Mouse (Mus musculus) heart, embryonic 12.5 days (tissue): ENCODE data around the gene Notum. TPM values are rescaled to one million over a fixed set of nuclear protein-coding genes. Genes with fewer than 3 reads are reported as not detected.
A peak's percentile ranks its signal among the peaks of the same experiment; 100 is the strongest.

Experiments
- ATAC-seq: fragments of 200-750 bp; cut with Nextera tagmentation; 2 replicates; pipeline ENCODE4 v1.8.0; 2017; ENCODE audit warnings: moderate TSS enrichment, moderate library complexity; ENCODE audit not compliant: insufficient number of reproducible peaks, low FRiP score
- H3K27ac ChIP-seq: fragments of 300-500 bp; sonication (generic); 2 replicates; pipeline ENCODE4 v1.5.1; 2016; ENCODE audit warnings: mild to moderate bottlenecking, moderate library complexity; ENCODE audit not compliant: poor library complexity, severe bottlenecking
- H3K27me3 ChIP-seq: fragments of 300-500 bp; sonication (generic); replicated peaks from 2 replicates; pipeline ENCODE4 v1.6.1; 2016; ENCODE audit warnings: mild to moderate bottlenecking, moderate library complexity
- H3K36me3 ChIP-seq: fragments of 300-500 bp; sonication (generic); 2 replicates; pipeline ENCODE4 v1.6.1; 2016; ENCODE audit warnings: mild to moderate bottlenecking, moderate library complexity
- H3K4me1 ChIP-seq: fragments of 300-500 bp; sonication (generic); replicated peaks from 2 replicates; pipeline ENCODE4 v1.6.1; 2016; ENCODE audit warnings: mild to moderate bottlenecking
- H3K4me2 ChIP-seq: fragments of 300-500 bp; sonication (generic); 2 replicates; pipeline ENCODE4 v1.6.1; 2016; ENCODE audit warnings: mild to moderate bottlenecking, moderate library complexity
- H3K4me3 ChIP-seq: fragments of 300-500 bp; sonication (generic); 2 replicates; pipeline ENCODE4 v1.5.1; 2016; ENCODE audit warnings: mild to moderate bottlenecking
- H3K9ac ChIP-seq: fragments of 300-500 bp; sonication (generic); 2 replicates; pipeline ENCODE4 v1.6.1; 2016; ENCODE audit warnings: mild to moderate bottlenecking, moderate library complexity
- H3K9me3 ChIP-seq: fragments of 300-500 bp; sonication (generic); replicated peaks from 2 replicates; pipeline ENCODE4 v1.6.1; 2016; ENCODE audit warnings: mild to moderate bottlenecking, moderate library complexity
- WGBS: fragments of 180-500 bp; shearing (Covaris S2); methylation state at CpG from one replicate; pipeline ENCODE4 v1.1.7; 2016; 5-methylcytosine and 5-hydroxymethylcytosine counted together
- polyA plus RNA-seq: library from polyadenylated mRNA; unstranded; fragments of >200 nt; fragmentation: Nextera tagmentation; extraction: Ambion mirVana; gene quantifications from 2 replicates; pipeline ENCODE4 v1.2.1, GENCODE M21; 2016

Notum gene
- polyA plus RNA-seq, 1 experiment from 2014 or later = 4.7 TPM

DNA sequence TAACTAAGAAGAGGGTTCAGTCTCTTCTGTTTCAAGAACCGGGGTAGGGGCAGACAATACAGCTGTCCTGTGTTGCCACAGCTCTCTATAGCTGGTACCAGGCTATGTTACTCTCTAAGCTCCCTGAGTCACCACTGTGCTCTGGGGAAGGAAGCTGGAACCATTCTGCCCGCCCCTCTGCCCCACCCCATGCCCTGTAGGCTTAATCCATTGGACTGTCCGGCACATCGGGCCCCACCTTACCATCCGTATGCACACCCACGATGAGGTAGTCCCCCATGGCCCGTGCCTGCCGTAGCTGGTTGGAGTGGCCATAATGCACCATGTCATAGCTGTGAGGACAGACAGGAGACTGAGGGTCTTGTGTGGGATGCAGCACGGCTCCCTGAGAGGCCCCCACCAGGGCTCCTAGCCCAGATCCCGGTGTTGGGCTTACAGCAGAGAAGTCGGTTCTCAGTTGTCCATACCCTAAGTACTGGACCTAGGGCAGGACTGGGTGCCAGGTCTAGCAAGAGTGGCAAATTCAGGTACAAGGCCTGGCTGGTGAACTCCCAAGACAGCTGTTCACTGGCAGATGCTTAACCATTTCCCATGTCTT lies 45.3 kb downstream of the Notum start:
- Histone ChIP-seq H3K4me3 (no peak overlapping the region), H3K9ac (peak overlapping the region; percentile 50; the same call in 1 of the 2 replicates), H3K27me3 (no peaks in the 10 kb centered on the region), H3K36me3 (peaks cover 71% of the 10 kb centered on the region), H3K27ac (no peak overlapping the region), H3K4me1 (peaks cover 27% of the 10 kb centered on the region), H3K9me3 (no peaks in the 10 kb centered on the region), H3K4me2 (no peak overlapping the region)
- no peak for ATAC-seq
- WGBS = 90% methylated on average over 11 of the region's 11 CpGs

DNA sequence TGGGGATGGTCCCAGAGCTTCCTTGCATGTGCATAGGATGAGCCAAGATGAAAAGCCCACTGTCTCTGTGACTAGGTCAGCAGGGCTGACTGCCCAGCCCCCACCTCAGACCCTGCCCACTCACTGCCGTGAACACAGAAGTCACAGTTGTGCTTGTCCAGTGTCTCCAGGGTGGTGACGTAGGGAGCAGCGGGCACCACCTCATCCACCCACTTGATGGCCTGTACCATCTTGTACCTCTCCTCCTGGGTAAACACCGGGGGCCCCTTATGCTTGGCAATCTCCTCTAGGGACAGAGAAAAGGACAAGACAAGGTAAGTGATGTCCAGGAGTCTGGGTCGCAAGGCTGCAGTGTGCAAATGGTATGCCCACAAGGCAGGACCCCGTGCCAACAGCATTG lies 45.8 kb downstream of the Notum start:
- WGBS = 95% methylated on average over 6 of the region's 6 CpGs
- no peak overlapping the region for H3K27ac ChIP-seq
- H3K27me3 ChIP-seq = no peaks in the 10 kb centered on the region
- H3K9me3 ChIP-seq = no peaks in the 10 kb centered on the region
- H3K4me2 ChIP-seq = no peak overlapping the region
- H3K4me3 ChIP-seq = no peak overlapping the region
- H3K4me1 ChIP-seq = peaks cover 27% of the 10 kb centered on the region
- ATAC-seq = no peak
- peaks cover 71% of the 10 kb centered on the region for H3K36me3 ChIP-seq
- H3K9ac ChIP-seq = no peak overlapping the region

DNA sequence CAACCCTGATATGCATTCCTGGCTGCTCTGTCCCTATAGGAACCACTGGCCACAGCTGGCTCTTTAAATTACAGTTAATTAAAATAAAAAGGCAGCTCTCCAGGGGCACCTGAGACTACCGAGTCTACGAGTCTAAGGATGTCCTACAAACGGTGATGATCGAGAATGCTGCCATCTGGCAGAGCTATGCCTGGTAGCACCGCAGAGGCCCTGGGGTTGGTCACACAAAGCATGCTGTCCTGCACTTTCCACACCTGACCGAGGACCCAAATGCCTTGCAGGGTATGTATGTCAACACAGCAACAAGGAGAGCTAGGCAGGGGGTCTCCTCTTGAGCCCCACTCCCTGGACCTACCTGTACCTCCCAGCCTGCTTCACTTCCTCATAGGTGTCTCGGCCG lies 47.0 kb downstream of the Notum start:
- H3K36me3 ChIP-seq = peaks cover 67% of the 10 kb centered on the region

DNA sequence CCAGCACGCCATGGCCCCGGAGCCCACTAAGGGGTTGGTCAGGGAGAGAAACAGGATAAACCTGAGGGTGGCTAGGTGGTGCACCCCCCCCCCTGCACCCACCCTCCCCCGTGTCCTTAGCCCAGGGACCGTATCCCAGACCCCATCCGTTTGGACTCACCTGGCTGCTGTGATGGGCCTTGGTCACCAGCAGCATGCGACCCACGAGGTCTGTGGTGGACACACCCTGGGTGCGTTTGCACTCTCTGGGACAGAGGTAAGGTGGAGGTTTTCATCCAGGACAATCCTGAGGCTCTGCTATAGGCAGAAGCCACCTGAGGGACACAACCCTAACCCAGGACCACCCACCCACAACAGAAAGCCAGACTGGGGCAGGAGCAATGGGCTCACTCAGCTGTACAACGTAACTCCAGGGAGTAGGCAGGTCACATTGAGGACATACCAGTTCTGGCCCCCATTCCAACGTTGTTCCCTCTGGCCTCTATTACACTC lies 47.4 kb downstream of the Notum start:
- Histone ChIP-seq H3K9ac (no peak overlapping the region), H3K4me2 (no peak overlapping the region), H3K27ac (no peak overlapping the region), H3K4me3 (no peak overlapping the region), H3K9me3 (no peaks in the 10 kb centered on the region), H3K36me3 (peaks cover 63% of the 10 kb centered on the region), H3K27me3 (no peaks in the 10 kb centered on the region; the same call in 1 of the 2 replicates), H3K4me1 (peaks cover 41% of the 10 kb centered on the region)
- ATAC-seq = no peak
- 86% methylated on average over 10 of the region's 10 CpGs for WGBS

More for the DNA sequence above, 47.0 kb downstream of the Notum start:
- no peak overlapping the region for H3K4me2 ChIP-seq
- no peak for ATAC-seq
- peaks cover 36% of the 10 kb centered on the region for H3K4me1 ChIP-seq
- H3K9ac ChIP-seq = no peak overlapping the region
- no peaks in the 10 kb centered on the region; the same call in 1 of the 2 replicates for H3K27me3 ChIP-seq
- H3K4me3 ChIP-seq = no peak overlapping the region
- no peaks in the 10 kb centered on the region for H3K9me3 ChIP-seq
- WGBS = 83% methylated on average over 8 of the region's 8 CpGs
- no peak overlapping the region for H3K27ac ChIP-seq

DNA sequence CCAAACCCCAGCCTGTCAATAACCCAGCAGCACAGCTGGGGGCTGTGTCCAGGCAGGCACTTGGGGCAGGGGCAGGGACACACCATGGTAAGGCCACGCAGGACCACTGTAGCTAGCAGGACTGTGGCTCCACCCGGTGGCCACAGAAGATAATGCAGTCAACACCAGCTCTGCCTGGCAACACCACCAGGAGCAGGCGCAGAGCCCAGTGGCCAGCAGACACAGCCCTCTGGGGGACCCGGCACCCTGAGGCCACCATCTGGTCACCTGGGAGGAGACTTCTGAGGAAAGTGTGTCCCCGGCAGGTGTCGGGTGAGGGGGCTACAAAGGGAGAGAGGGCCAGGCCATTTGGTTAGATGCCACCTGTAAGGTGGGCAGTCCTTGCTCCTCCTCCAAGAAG lies 48.2 kb downstream of the Notum start:
- H3K4me2 ChIP-seq = no peak overlapping the region
- no peaks in the 10 kb centered on the region; the same call in 1 of the 2 replicates for H3K27me3 ChIP-seq
- ATAC-seq = no peak
- no peak overlapping the region for H3K4me3 ChIP-seq
- no peak overlapping the region for H3K9ac ChIP-seq
- no peak overlapping the region for H3K27ac ChIP-seq
- peaks cover 42% of the 10 kb centered on the region for H3K4me1 ChIP-seq
- WGBS = 42% methylated on average over 6 of the region's 6 CpGs
- no peaks in the 10 kb centered on the region for H3K9me3 ChIP-seq
- peaks cover 58% of the 10 kb centered on the region for H3K36me3 ChIP-seq

DNA sequence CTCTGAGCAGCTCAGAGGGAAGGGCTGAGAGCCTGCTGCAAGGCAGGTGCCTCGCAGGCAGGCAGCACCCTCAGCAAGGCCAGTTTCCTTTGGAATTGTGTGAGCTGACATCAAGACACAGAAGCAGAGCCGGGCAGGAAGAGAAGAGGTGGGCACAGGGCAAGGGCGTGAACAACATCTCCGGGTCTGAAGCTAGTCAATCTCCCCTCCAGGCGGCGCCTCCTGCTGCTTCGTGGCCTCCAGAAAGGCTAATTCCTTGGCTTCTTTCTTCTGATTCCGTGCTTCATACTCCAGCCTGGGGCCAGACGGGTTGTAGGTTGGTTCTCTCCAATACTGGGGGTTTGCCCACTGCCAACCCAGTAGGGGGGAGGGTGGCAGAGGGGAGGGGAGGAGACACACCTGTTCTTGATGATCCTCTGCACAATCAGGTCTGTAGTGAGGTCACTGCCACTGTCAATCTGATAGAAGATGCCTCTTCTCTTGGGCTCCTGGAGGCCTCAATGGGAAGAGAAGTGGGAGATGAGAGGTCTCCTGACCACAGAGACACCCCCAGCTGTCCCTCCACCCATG lies 50.4 kb downstream of the Notum start:
- Histone ChIP-seq H3K9me3 (no peaks in the 10 kb centered on the region), H3K36me3 (peaks cover 70% of the 10 kb centered on the region), H3K4me1 (peaks cover 39% of the 10 kb centered on the region), H3K27ac (no peak overlapping the region), H3K27me3 (no peaks in the 10 kb centered on the region; the same call in 1 of the 2 replicates), H3K4me2 (no peak overlapping the region), H3K9ac (no peak overlapping the region), H3K4me3 (no peak overlapping the region)
- no peak for ATAC-seq
- 83% methylated on average over 9 of the region's 9 CpGs for WGBS

DNA sequence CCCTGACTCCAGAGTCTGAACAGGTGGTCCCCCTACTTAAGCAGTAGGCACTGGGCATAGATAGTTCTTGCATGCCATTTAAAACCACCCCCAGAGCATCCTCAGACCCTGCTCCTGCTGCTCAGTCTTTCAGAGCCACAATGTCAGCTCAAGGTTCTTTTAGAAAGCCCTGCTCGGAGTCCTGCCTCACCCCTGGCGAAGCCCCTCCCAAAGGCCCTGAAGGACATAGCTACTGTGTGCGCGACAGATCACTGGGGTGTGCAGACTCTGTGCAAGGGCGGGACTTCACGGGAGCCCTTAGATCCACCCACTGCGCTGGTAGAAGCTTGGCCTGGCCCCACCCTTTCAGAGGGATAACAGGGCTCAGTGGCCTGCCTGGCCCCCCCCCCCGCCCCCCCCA lies 51.7 kb downstream of the Notum start:
- peak overlapping the region; percentile 56 for H3K27ac ChIP-seq
- ATAC-seq = peak; percentile 66
- WGBS = 35% methylated on average over 8 of the region's 8 CpGs

DNA sequence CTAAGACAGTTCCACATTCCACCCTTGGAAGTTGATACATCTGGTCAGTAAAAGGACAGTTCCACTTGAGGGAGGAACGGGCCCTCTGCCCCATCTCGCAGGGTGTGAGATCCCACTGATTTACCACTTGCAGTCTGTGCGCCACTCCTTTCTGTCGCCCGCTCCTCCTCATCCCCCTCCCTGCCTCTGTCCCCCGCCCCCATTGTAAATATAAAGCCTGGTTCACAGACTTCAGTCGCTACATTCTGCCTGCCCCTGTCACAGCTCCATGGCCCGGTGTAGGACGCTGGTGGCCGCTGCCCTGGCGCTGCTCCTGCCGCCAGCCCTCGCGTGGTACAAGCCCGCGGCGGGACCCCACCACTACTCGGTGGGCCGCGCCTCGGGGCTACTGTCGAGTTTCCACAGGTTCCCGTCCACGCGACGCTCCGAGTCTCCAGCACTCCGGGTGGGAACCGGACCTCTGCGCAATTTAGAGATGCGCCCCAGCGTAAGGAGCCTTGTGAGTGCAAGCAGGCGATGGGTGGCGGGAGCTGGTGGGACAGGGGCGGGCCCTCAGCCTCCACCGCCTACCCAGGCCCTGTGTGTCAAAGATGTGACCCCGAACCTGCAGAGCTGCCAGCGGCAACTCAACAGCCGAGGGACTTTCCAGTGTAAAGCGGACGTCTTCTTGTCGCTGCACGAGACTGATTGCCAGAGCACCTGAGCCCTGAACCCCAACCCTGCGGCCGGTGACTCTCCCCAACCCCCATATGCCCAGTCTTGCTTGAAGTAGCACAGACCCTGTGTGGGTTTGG lies 52.5 kb downstream of the Notum start, which contains the start of gene Npb:
TSS of gene Npb (plus strand) at position 237 of the 794 bp plus-strand sequence.
- WGBS = 6% methylated on average over 45 of the region's 45 CpGs
- H3K9ac ChIP-seq = peak within 1 kb of the TSS; percentile 70
- peaks cover 33% of the 10 kb centered on the region for H3K4me1 ChIP-seq
- H3K9me3 ChIP-seq = no peaks in the 10 kb centered on the region
- ATAC-seq = no peak
- peaks cover 72% of the 10 kb centered on the region for H3K36me3 ChIP-seq
- H3K27ac ChIP-seq = peak within 1 kb of the TSS; percentile 56
- peak within 1 kb of the TSS; percentile 43 for H3K4me3 ChIP-seq
- peak within 1 kb of the TSS; percentile 70 for H3K4me2 ChIP-seq
- H3K27me3 ChIP-seq = no peaks in the 10 kb centered on the region; the same call in 1 of the 2 replicates

More for the DNA sequence above, 51.7 kb downstream of the Notum start:
- Histone ChIP-seq H3K4me1 (peaks cover 33% of the 10 kb centered on the region), H3K36me3 (peaks cover 72% of the 10 kb centered on the region), H3K4me2 (peak overlapping the region; percentile 70), H3K9ac (peak overlapping the region; percentile 70; the same call in 1 of the 2 replicates), H3K9me3 (no peaks in the 10 kb centered on the region), H3K27me3 (no peaks in the 10 kb centered on the region; the same call in 1 of the 2 replicates), H3K4me3 (peak overlapping the region; percentile 43; the same call in 1 of the 2 replicates)

DNA sequence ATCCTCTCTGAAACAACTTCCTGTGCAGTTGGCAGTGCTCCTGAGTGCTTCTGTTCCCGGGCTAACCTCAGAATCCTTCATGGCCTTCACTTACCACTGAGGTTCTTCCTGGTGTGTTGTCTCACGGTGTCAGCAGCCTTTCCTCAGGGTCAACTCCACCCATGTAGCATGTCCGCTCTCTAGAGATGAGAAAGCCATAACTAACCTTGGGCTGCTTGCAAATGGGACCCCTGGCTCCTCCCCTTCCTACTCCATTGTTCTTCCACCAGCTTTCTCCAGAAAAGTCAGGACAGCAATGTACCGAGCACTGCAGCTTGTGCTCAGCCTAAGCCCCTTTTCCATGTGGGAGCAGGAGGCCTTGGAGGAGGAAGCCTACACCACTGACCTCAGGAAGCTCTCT lies 54.2 kb downstream of the Notum start:
- ATAC-seq = no peak
- no peaks in the 10 kb centered on the region for H3K9me3 ChIP-seq
- no peak overlapping the region for H3K4me2 ChIP-seq
- H3K36me3 ChIP-seq = peaks cover 72% of the 10 kb centered on the region
- H3K27ac ChIP-seq = no peak overlapping the region
- no peak overlapping the region for H3K9ac ChIP-seq
- peaks cover 33% of the 10 kb centered on the region for H3K4me1 ChIP-seq
- H3K27me3 ChIP-seq = no peaks in the 10 kb centered on the region; the same call in 1 of the 2 replicates
- H3K4me3 ChIP-seq = no peak overlapping the region
- WGBS = 72% methylated on average over 4 of the region's 4 CpGs

DNA sequence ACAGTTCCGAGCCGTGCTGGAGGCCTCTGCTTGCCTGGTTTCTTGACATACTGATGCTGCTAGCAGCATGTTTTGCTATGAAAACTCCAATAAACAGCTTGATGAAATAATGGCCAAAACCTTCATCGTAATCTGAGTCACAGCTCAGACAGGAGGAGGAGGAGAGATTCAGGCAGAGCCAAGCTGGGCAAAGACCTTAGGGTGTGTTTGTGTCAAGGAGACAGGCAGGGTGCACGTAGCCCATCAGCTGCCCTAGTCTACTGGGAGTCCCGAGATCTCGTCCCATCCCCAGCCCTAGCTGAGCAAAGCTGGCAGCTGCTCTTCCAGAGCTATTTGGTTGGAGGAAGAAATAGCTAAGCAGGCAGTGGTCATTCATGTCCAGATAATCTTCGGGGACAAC lies 55.3 kb downstream of the Notum start:
- H3K9ac ChIP-seq = no peak overlapping the region
- peaks cover 33% of the 10 kb centered on the region for H3K4me1 ChIP-seq
- H3K27me3 ChIP-seq = no peaks in the 10 kb centered on the region; the same call in 1 of the 2 replicates
- no peak overlapping the region for H3K27ac ChIP-seq
- H3K9me3 ChIP-seq = no peaks in the 10 kb centered on the region
- WGBS = 82% methylated on average over 7 of the region's 7 CpGs
- peaks cover 68% of the 10 kb centered on the region for H3K36me3 ChIP-seq
- ATAC-seq = no peak
- H3K4me2 ChIP-seq = no peak overlapping the region
- H3K4me3 ChIP-seq = no peak overlapping the region
